Mouse (Mus musculus) mesoderm, embryonic 11.5 days (tissue): Measurements from ENCODE around the gene Hic1.

Source experiments
- DNase-seq: peaks from one replicate; pipeline ENCODE4 v3.0.0-alpha.2; 2012; ENCODE audit warnings: low read depth, low spot score

Hic1 gene

GRCm38 (mm10) chr11:75167643-75168589 is 1.4 kb downstream of the Hic1 start:
- DNase-seq: no peak

DNA sequence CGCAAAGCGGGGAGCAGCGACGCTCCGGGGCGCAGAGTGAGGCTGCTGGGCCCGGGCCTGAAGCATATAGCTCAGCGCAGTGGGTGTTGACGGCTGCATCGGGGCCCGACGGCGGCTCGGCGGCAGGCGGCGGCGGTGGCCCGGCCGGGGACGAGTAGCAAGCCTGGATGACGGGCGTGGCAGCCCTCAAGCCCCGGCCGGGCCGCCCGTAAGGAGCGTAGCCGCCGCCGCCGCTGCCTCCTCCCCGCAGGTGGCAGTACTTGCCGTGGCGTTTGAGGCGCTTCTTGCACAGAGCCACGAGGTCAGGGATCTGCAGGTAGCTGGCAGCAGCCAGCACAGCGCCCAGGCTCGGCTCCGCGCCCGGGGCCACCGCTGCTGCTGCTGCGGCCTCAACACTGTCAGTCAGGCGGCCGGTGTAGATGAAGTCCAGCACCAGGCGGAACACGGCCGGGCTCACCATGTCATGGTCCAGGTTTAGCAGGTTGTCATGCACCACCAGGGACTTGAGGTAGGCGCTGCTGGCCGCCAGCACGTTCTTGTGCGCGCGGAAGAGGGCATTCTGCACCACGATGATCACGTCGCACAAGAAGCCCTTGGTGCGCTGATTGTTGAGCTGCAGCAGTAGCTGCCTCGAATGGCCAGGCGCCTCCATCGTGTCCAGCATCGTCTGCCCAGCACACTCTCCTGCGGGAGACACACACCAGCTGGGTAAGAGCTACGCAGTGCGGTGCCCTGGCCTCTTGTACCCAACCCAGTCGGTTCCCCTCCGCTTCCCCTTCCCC is 2.3 kb downstream of the Hic1 start:
- peak; percentile 25 for DNase-seq

- no peak for DNase-seq
Measured at GRCm38 (mm10) chr11:75166193-75166842, 3.0 kb downstream of the Hic1 start.

GRCm38 (mm10) chr11:75165441-75166192 is 3.7 kb downstream of the Hic1 start:
- peak; percentile 60 for DNase-seq

- DNase-seq: peak; percentile 17
Measured at GRCm38 (mm10) chr11:75164750-75165149, 4.6 kb downstream of the Hic1 start.

DNA sequence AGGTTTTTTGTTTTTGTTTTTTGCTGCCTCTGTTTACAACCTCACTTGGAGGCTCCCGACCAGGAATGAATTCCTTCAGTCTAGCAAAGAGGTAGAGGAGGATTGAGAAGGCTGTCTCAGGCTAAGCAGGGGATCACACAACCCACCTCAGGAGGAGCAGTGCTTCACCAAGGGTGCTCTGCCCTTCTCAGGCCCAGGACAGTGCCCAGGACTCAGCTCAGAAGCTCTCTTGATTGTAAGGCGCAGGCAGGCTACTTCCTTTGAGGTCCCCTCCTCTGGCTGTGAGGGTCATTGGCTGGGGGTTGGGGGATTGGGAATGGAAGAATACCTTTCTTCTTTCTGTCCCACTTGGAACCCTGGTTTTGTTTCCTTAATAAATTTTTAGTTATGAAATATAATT is 5.3 kb downstream of the Hic1 start:
- DNase-seq: no peak

DNA sequence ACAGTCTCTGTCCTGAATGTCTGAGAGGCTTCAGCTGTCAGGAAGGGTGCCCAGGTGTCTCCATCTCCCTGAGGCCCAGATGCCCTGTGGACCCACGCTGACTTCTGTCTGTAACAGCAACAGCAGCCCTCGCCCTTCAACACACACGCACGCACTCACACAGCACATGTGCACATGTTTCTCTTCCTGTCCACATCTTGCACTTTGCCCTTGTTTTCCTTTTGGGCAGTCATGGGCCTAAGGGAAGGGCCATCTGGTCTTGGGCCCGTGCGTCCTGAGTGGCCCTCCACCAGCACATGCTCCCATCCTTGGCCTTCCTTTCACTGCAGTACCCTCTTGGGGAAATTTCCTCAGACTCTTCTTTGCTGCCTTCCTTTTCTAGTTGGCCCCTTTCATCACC is 5.9 kb downstream of the Hic1 start:
- no peak for DNase-seq

DNA sequence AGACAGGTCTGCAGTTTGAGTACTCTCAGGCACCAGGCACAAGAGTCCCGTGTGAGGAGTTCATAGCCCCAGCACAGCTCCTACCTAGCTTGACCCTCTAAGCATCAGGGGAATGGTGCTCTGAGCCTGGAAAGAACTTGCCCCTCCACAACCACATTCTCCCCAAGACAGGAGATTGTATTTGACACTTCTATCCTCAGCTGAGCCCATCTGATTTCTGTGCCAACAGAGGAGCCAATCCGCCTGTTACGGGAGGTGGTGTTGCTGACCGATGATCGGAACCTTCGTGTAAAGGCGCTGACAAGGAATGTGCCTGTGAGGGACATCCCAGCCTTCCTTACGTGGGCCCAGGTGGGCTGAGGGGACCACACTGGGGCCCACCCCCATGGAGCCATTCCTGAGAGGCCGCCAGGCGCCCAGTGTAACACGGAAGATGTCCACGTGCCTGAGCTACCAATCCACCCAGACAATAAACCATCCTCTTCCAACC is 6.7 kb downstream of the Hic1 start:
- no peak for DNase-seq

- no peak for DNase-seq
Measured at GRCm38 (mm10) chr11:75161417-75162008, 7.8 kb downstream of the Hic1 start.

DNA sequence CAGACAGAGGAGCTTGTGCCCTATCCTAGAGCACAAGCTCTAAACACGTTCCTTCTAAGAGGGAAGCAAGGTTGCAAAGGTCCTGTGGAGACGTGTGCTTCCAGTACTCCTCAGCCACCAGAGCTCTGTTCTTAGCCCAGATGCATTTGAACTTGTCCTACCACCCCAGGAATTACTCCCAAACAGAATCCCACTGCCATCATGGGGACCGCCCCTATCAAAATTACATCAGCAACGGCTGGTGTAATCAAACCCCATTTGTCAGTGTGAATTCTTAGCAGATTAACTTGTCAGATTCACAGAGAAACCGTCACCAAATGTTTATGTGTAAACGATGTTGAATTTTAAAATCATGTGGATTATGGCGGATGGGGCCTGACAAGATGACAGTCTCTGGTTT is 8.4 kb downstream of the Hic1 start:
- DNase-seq: no peak

GRCm38 (mm10) chr11:75159564-75159963 is 9.8 kb downstream of the Hic1 start:
- DNase-seq: no peak

GRCm38 (mm10) chr11:75158432-75158831 is 10.9 kb downstream of the Hic1 start:
- DNase-seq: no peak

DNA sequence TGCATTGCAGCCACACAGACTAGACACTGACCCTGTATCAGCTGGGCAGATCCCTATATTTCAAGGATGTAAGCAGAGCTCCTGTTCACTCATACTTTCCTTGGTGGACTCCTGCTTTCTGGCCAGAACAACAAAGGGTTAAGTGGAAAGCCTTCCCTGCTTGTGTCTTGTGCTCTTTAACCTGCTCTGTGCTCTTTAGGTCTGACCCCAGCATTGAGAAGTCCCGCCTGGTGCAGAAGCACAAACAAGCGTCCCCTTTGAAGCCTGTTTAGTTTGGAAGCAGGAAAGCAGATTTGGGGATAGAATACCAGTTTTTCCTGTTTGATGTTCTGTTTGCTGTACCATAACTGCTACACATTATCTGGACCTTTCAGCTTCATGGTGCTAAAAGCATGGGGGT is 11.4 kb downstream of the Hic1 start:
- DNase-seq: no peak

- DNase-seq: no peak
Measured at GRCm38 (mm10) chr11:75157037-75157436, 12.3 kb downstream of the Hic1 start.

GRCm38 (mm10) chr11:75156416-75156815 is 12.9 kb downstream of the Hic1 start:
- DNase-seq: no peak

GRCm38 (mm10) chr11:75155985-75156384 is 13.3 kb downstream of the Hic1 start:
- DNase-seq: no peak

DNA sequence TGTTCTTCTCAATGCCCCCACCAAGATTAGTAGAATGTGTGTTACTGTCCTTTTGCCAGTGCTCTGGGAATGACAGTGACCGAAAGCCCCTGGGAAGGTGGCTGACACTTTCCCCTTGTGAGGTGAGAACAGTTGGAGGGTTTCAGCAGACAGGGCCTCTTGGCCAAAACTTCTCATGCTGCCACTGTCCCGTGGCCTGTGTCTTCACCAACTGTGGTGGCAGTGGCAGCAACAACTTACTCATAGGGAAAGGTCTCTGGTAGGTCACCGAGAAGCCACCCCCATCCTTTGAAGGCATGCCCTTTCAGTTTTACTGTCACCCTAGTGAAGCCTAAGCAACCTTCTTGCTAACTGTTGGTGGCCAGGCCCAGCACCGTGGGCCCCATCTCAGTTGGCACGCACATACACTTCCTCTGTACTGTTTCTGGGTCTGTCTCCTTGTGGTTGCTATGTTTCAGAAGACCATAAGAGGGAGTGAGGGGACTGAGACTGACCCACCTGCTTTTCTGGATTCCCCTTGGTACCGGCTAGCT is 15.2 kb downstream of the Hic1 start:
- no peak for DNase-seq

DNA sequence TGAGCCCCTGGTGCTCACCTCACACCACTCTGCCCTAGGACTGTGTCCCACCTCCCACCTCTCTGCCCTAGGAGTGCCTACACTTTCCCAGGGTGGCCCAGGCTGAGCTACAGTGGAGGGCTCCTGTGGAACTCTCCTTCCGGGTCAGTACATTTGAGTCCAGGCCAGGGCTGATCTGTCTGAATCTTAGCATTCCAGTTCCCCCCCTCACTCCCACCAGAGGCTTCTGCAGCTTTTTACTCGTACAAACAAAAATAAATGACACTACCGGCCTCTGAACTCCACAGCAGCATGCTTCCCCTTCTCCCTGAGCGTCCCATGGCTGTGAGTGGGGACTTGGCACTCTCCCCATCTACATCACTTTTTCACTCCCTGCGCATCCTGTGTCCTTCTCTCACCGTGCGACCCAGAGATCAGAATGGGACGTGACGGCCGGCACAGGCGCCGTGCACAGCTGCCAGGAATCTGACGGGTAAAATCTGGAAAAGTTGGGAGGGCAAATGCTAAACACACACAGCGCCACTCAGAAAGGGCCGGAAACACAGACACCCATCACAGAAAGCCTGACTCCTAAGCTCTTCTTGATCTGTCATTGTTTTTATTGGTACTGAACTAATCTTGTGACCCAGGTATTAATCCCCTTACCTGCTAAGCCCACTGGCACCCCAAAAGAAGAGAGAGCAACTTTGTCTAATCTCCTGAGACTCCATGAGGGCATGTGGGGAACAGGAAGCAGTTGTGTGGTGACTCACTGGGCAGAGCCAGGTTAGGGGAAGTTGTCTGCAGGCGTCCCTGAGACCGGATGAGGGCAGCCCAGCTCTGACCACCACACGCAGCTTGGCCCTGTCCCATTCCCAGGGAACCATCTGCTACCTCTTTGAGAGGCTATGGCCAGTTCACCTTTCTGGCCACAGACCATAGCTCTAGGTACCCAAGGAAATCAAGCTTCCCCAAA is 16.4 kb downstream of the Hic1 start:
- DNase-seq: no peak

DNA sequence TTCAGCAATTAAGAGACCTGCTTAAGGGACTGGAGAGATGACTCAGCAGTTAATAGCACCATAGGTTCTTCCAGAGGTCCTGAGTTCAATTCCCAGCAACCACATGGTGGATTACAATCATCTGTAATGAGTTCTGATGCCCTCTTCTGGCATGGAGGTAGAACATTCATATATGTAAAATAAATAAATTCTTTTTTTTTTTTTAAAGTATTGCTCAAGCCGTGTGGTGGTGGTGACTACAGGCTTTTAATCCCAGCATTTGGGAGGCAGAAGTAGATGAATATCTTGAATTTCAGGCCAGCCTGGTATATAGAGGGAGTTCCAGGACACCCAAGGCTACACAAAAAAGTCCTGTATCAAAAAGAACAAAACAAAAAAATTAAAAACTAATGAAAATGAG is 19.0 kb downstream of the Hic1 start:
- DNase-seq: no peak
